Mouse (Mus musculus) cerebellum, postnatal 14 days (tissue): ENCODE measurements around the gene Yipf6.
A peak's percentile ranks its signal among the peaks of the same experiment; 100 is the strongest.
"Not testable (repeated sequence)": the region's sequence is repeated elsewhere in the genome, so short reads cannot be mapped to it uniquely, and the experiment has no call there.

Experiments
- DNase-seq, 2 experiments: peaks; one replicate each; pipeline ENCODE4 v3.0.0; 2021; ENCODE audit warnings: mixed read lengths in 2 of 2

Gene Yipf6

DNA sequence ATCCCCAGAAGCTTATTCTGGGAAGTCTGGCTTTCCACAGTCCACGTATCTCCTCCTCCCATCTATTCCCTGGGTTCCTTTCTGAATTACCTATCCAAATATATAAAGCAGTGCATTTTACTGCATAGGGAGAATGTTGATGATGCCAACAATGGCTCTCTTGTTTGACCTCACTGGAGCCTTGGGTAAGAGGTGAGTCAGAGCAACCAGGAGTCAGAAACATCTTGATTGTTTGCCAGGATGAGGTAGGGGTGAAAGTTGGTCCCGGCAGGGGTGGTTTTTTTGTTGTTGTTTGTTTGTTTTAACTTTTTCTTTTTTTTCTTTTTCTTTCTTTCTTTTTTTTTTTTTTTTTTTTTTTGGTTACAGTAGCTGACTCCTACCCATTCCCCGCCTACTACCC is at the start of gene Yipf6:
TSS of gene Yipf6 (plus strand) at position 216 of the 400 bp plus-strand sequence.
- peak in 1 of 2 experiments; percentile 8 for DNase-seq

DNA sequence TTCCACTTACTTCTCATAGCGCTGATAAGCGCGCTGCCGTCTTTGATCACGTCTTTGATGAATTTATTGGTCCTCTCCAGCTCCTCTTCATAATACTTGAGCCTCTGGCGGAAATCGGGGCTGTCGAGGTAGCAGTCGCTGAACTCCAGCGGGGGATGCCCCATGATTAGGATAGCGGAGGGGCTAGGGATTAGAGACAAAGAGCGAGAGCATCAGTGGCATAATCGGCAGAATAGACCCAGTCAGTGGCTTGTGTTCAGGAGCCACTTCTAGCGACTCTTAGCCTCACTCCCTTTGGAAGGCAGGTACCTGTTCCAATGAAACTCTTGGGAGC is 46.1 kb upstream of the Yipf6 start:
- no peak for DNase-seq

GRCm38 (mm10) chrX:98890406-98891116 is 45.6 kb upstream of the Yipf6 start, which contains the start of gene Ophn1:
TSS of gene Ophn1 (minus strand) at chrX:98891025.
- DNase-seq: peak; percentile 73 to 75

GRCm38 (mm10) chrX:98898307-98898706 is 37.8 kb upstream of the Yipf6 start:
- peak; percentile 48 to 53 for DNase-seq

- no peak for DNase-seq
Observed at GRCm38 (mm10) chrX:98904226-98904625, 31.9 kb upstream of the Yipf6 start.

- DNase-seq: no peak
Observed at GRCm38 (mm10) chrX:98908910-98909309, 27.2 kb upstream of the Yipf6 start.

DNA sequence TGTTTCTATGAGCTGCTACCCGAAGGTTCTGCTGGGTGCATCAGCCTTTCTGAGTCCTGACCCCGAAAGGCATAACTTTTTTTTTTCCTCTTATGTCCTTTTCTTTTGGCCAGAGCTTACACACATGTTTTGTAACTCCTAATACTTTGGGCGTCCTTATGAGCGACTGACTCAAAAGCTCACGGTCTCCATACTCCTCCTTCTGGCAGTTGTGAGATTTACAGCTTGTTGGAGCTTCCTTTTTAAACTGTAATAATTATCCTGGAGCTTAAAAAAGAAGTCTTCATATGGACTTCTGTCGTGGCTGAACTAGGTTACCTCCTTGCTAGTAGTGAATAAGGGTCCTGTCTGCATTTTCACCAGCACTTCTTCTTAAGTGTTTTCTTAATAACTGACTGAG is 16.7 kb upstream of the Yipf6 start:
- DNase-seq: peak; percentile 31 to 49

- DNase-seq: peak; percentile 97 to 98
Observed at GRCm38 (mm10) chrX:98936707-98937554, 815 bp downstream of the Yipf6 start.

DNA sequence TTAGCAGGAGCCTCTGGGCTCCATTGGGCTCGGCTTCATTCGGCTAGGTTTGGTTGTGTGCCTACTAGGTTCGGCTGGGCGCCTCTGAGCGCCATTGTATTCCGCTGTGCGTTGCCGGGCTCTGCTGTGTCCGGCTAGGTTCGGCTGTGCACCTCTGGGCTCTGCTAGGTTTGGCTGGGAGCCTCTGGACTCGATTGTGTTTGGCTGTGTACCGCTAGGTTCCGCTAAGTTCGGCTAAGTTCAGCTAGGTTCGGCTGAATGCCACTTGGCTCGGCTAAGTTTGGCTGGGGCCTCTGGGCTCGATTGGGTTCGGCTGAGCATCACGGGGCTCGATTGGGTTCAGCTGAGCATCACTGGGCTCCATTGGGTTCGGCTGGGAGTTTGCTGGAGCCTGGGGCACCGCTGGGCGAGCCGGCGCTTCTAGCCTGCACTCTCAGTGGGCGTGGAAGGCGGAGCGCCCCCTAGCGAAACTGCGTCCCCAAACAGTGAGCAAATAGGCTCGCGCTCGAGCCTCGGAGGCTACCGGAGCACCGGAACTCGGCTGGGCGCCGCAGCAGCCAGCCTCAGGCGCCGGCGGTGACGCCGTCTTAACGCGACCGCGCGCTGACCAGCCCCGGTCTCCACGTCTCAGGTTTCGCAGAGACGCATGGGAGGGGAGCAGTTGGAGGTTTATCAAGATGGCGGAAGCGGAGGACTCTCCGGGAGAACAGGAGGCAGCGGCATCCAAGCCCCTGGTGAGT is 1.6 kb downstream of the Yipf6 start:
- peak; percentile 95 for DNase-seq

- peak; percentile 20 to 39 for DNase-seq
Observed at GRCm38 (mm10) chrX:98953941-98954340, 17.8 kb downstream of the Yipf6 start.

- DNase-seq: no peak
Observed at GRCm38 (mm10) chrX:98958287-98958686, 22.2 kb downstream of the Yipf6 start.

- no peak for DNase-seq
Observed at GRCm38 (mm10) chrX:98959050-98959449, 22.9 kb downstream of the Yipf6 start.

GRCm38 (mm10) chrX:98963742-98964141 is 27.6 kb downstream of the Yipf6 start:
- no peak for DNase-seq

GRCm38 (mm10) chrX:98964513-98964912 is 28.4 kb downstream of the Yipf6 start:
- no peak for DNase-seq

DNA sequence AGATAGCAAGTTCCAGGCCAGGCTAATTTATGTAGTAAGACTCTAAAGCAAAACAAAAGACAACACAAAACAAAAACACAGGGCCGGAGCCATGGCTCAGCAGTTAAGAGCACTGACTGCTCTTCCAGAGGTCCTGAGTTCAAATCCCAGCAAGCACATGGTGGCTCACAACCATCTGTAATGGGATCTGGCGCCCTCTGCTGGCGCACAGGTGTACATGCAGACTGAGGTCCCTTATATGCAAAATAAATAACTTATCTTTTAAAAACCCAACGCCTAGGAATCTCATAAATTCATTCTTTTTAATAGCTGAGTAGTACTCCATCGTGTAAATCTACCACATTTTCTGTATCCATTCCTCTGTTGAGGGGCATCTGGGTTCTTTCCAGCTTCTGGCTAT is 50.5 kb downstream of the Yipf6 start:
- DNase-seq: not testable (repeated sequence)

GRCm38 (mm10) chrX:98989574-98989973 is 53.5 kb downstream of the Yipf6 start:
- DNase-seq: peak; percentile 41 to 72
